Mouse (Mus musculus): Measurements from ENCODE around the gene Mapkapk3. TPM values are rescaled to one million over a fixed set of nuclear protein-coding genes. Genes with fewer than 3 reads are reported as not detected.

Gene Mapkapk3
- total RNA-seq, 1 experiment from 2014 or later: 41.0 TPM

GRCm38 (mm10) chr9:107249154-107249553 lies 40.5 kb downstream of the Mapkapk3 start:
- ATAC-seq (ENCODE audit: extremely low read depth, insufficient number of reproducible peaks, low FRiP score, poor library complexity, severe bottlenecking): no peak

DNA sequence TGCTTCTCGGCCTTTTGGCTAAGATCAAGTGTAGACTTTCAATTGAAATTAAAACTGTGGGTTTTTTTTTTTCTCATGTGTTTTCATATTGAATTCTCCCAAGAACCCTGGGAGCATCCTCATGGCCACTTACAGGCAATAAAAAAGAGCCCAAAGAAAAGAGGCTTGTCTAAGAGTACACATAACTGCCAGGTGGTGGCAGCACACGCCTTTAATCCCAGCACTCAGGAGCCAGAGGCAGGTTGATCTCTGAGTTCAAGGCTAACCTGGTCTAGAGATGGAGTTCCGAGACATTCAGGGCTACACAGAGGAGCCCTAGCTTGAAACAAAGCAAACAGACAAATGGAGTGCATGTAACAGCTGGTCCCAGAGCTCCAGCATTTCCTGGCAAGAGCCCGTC lies 43.5 kb downstream of the Mapkapk3 start:
- 0 out of 2 replicates have a peak, but pooled peaks have one; percentile 46 for ATAC-seq (ENCODE audit: extremely low read depth, insufficient number of reproducible peaks, low FRiP score, poor library complexity, severe bottlenecking)

DNA sequence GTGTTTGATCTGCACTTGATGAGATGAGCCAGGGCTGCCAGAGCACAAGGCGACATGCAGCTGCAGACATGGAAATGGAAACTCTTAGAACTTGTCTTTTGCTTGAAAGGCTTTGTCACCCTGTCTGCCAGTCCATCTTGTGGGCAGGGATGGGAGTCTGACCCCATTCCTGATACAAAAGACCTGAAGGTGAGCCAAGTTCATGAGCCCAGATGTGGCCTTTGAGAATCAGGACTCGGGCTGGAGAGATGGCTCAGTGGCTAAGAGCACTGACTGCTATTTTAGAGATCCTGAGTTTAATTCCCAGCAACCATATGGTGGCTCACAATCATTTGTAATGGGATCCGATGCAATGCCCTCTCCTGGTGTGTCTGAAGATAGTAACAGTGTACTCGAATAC lies 44.4 kb downstream of the Mapkapk3 start:
- ATAC-seq (ENCODE audit: extremely low read depth, insufficient number of reproducible peaks, low FRiP score, poor library complexity, severe bottlenecking): no peak

DNA sequence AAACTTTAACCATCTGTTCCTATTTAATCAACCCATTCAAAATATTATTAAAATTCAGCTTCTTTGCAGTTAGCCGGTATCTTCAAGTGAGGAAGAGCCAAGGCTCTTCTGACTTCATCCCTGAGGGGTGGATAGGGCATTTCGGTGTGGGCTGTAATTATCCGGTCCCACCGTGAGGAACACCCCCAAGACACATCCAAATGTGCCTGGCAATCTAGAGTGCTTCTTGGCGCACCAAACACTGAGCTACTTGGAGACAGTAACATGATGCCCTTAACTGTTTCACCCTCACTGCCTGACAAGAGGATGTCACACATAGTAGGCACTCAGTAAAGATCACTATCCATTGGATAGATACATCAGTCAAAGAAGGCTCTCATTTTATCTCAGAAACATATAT lies 53.5 kb downstream of the Mapkapk3 start:
- ATAC-seq (ENCODE audit: extremely low read depth, insufficient number of reproducible peaks, low FRiP score, poor library complexity, severe bottlenecking): no peak

DNA sequence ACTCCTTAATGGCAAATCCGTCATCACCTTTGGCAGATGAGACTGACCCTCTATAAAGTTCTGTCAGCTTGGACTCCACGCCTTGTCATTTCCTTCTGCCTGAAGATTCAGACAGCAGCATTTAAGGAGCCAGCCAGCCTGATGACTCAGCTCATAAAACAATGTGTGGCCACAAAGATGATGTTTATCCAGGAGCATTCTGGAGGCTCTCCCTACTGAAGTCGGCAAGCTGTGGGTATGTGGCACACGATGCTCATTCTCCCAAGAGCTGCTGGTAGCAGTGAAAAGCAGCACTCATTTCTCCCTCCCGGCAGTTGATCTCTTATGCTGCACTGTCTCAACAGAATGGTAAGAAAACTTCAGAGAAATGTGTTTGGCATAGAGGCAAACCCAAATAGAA lies 54.4 kb downstream of the Mapkapk3 start:
- ATAC-seq (ENCODE audit: extremely low read depth, insufficient number of reproducible peaks, low FRiP score, poor library complexity, severe bottlenecking): no peak

- no peak for ATAC-seq (ENCODE audit: extremely low read depth, insufficient number of reproducible peaks, low FRiP score, poor library complexity, severe bottlenecking)
Measured at GRCm38 (mm10) chr9:107232140-107232539, 57.5 kb downstream of the Mapkapk3 start.

- ATAC-seq (ENCODE audit: extremely low read depth, insufficient number of reproducible peaks, low FRiP score, poor library complexity, severe bottlenecking): no peak
Measured at GRCm38 (mm10) chr9:107231539-107232139, 58.0 kb downstream of the Mapkapk3 start, which contains the start of gene Dock3. TSS of gene Dock3 (minus strand) at chr9:107231909.

DNA sequence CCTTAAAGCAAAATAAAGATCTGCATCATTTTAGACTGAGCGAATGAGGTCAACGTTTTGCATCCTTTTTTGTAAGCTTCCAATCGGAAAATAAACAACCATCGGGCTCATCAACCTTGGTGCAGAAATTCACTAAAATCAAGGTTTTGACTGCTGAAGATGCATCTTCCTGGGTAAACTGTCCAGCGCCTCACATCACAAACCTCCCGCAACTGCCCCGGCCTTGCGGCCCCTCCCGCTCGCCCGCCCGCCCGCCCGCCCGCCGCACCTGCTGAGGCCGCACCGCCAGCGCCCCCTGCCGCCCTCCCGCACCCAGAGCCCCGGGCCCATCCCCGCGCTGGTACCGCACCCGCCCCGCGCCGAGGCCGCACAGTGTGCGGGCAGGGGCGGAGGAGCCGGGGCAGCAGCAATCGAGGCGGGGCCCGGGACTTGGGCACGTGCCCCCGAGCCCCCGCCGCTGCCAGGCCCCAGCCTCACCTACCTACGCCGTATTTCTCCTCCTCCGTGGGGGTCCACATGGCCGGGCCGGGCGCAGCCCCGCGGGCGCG lies 58.6 kb downstream of the Mapkapk3 start:
- ATAC-seq (ENCODE audit: extremely low read depth, insufficient number of reproducible peaks, low FRiP score, poor library complexity, severe bottlenecking): no peak

DNA sequence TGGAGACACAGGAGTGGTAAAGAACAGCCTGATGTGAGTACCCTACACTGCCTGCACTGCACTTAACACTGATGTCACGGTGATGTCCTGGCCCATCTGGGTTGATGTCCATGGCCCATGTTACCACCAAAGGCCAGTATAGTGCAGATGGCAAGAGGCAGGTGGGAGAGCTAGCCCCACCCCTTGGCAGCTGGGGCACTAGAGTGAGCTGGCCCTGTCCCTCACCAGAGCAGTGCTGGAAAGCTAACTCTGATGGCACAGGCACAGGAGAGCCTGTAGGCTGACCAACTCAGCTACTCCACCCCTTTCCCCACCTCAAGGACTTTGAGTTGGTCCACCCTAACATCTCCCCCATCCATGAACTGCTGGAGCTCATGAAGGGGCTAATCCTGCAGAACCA lies 65.1 kb downstream of the Mapkapk3 start:
- no peak for ATAC-seq (ENCODE audit: extremely low read depth, insufficient number of reproducible peaks, low FRiP score, poor library complexity, severe bottlenecking)

Other genes starting within 250 kb of the Mapkapk3 start
- gene Dock3, start 58.0 kb downstream of the Mapkapk3 start, total RNA-seq (2017): not detected in 2 replicates
- gene Cish, start 6.1 kb upstream of the Mapkapk3 start, total RNA-seq (2017): 0.58 and 0.61 TPM in 2 replicates
- 9.7 and 12.6 TPM in 2 replicates for gene Hemk1, start 48.5 kb upstream of the Mapkapk3 start, total RNA-seq (2017)
- 0.12 TPM in 1 of 2 replicates, not detected in the other for gene 6430571L13Rik, start 50.7 kb upstream of the Mapkapk3 start, total RNA-seq (2017)
- gene Cacna2d2, start 109.7 kb upstream of the Mapkapk3 start, total RNA-seq (2017): 0.49 and 0.58 TPM in 2 replicates
- 18.6 and 20.4 TPM in 2 replicates for gene Tmem115, start 244.1 kb upstream of the Mapkapk3 start, total RNA-seq (2017)

All from neutrophil, adult 5-6 weeks (primary cell).